Mouse (Mus musculus) cerebellum, postnatal 14 days (tissue): Measurements from ENCODE around the gene Gadd45gip1.
A peak's percentile ranks its signal among the peaks of the same experiment; 100 is the strongest.

Source experiments
- DNase-seq, 2 experiments: peaks; one replicate each; pipeline ENCODE4 v3.0.0; 2021; ENCODE audit warnings: mixed read lengths in 2 of 2

Gene Gadd45gip1

GRCm38 (mm10) chr8:84856434-84856833 lies 25.1 kb downstream of the Gadd45gip1 start:
- no peak for DNase-seq

DNA sequence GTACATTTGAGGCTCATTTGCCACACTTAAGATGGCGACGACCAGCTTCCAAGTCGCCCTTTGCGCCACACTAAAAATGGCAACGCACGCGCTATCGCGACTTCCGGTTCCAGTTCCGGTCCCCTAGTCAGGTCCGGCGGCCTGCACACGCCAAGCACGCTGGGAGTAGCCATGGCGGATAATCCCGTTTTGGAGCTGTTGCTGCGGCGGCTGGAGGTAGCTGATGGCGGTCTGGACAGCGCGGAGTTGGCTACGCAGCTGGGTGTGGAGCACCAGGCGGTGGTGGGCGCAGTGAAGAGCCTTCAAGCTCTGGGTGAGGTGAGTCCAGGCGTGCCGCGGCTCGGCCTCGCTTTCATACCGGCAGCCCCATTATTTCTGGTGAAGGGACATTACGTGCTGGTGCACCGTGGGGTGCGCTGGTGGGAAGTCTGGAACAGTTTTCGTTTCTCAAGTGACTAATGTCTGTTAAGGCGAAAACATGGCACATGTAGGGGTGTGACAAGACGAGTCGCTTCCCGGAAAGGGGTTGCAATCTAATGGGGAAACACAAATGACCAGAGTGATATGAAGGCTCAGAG lies 25.6 kb downstream of the Gadd45gip1 start, which contains the start of gene Farsa:
Gene Farsa, plus strand, starts transcription at position 126 of the 578 bp plus-strand sequence.
- DNase-seq: peak; percentile 94 to 95

DNA sequence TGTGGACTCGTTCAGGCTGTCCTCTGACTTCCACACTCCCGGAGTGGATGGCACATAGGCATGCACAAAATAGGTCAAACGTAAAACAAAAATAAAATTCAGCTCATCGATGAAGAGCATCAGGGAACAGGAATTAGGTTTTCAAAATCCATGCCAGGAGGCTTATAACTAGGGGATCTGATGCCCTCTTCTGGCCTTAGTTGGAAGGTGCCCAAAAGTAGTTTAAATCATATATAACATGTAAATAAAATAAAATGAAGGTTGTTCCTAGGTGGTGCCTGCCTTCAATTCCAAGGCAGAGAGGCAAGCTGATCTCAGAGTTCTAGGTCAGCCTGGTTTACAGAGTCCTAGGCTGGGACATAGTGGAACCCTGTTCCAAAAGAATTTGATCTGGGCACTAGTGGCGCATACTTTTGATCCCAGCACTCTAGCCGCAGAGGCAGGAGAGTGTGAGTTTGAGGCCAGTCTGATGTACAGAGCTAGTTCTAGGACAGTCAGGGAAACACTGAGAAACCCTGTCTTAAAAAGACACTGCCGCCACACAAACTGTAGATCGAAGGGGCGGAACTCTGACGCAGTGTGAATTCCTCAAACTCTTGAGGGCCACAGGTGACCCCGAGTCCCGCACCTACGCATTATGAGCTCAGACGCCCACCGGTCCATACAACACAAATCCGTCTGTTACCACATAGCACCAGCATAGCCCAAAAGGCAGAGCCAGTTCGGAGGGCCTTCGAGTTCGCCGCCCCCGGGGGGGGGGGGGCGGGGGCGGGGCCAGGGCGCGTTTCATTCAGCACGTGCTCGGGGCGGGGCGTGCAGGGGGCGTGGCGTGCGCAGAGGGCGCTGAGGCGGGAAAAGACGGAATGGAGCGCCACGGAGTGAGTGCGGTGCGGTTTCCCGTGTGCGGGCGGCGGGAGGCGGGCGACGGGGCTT lies 40.3 kb downstream of the Gadd45gip1 start, which contains the start of gene Syce2:
Gene Syce2, plus strand, starts transcription at position 736 of the 933 bp plus-strand sequence.
- DNase-seq: peak; percentile 71 to 84

DNA sequence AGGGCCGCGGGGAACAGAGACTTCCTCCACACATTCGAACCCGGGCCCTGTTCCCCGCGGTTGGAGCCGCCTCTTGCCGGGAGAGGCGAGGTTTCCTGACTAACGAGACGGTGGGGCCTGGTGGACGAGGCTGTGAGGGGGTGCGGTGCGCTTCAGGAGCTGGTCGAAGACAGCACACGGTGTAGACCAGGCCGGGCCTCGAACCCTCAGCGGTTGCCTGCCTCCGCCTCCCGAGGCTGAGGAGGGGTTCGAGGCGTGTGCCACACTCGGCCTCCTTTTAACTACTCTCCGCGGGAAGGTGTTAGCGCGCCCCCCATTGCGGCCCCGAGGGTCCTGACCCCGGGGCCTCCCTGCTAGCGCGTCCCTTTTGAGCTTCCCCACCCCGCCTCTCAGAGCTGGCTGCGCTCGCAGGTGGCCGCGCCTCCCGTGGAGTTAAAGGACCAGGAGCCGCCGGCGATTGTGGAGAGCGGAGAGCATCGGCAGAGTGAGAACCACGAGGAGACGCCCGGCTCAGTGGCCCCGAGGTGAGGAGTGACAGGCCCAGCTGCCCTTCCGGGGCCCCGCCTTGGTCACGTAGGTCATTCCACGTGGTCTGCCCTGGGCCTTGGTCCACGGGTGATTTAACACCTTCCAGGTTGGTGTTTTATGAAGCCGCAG lies 41.1 kb downstream of the Gadd45gip1 start:
- peak; percentile 29 to 48 for DNase-seq

- DNase-seq: no peak
Measured at GRCm38 (mm10) chr8:84873016-84873415, 41.7 kb downstream of the Gadd45gip1 start.

GRCm38 (mm10) chr8:84874339-84874738 lies 43.0 kb downstream of the Gadd45gip1 start:
- no peak for DNase-seq

- DNase-seq: peak; percentile 94 to 95
Measured at GRCm38 (mm10) chr8:84877297-84878035, 46.1 kb downstream of the Gadd45gip1 start.

- DNase-seq: no peak
Measured at GRCm38 (mm10) chr8:84878915-84879314, 47.6 kb downstream of the Gadd45gip1 start.

GRCm38 (mm10) chr8:84884728-84885127 lies 53.4 kb downstream of the Gadd45gip1 start:
- no peak for DNase-seq
